14 mouse cellular contexts compared by ENCODE assay signal in the genomic region with DNA sequence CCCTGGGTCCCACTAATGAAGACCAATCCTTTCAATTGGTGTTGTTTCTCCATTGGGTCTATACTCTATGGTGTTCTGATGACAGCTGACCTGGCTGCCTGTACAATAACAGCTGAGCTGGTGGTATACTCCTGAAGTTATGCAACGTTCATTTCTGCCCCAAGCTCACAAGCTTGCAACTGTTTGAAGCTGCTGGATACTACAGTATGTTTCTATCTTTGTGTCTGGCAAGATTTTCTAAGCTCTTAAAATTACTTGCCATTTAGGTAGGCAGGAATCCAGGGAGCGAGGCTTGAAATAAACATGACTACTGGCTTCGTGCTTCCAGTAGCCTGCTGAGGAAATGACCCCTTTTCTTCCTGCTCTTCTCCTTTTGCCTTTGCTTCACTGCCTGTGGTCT.
A peak's percentile ranks its signal among the peaks of the same experiment; 100 is the strongest.
DNase-seq lines count a peak whose midpoint lies in the region; ATAC-seq and TF ChIP-seq lines count a peak whose summit lies in the region.
"Had no signal": no experiment of that assay in that cellular context is flagged by ENCODE, and none has a peak within 500 bp of the region (broad histone marks: within the 10 kb centered on the region; RNA-seq: fewer than 3 reads in every experiment).

No protein-coding gene starts in this region.

- no peak for TF ChIP-seq CTCF in liver, postnatal 0 days (IDR thresholded peaks at IDR 0.05; ENCODE audit: low read depth)

- H3K4me1 ChIP-seq in heart, embryonic 11.5 days (ENCODE audit: control insufficient read depth, insufficient read depth, low read length) = peaks cover 19% of the 10 kb centered on the region
- no peaks in the 10 kb centered on the region for H3K4me1 ChIP-seq in liver, postnatal 0 days (ENCODE audit: insufficient read depth)

- no peak overlapping the region for H3K4me2 ChIP-seq in heart, embryonic 11.5 days
- no peak overlapping the region for H3K4me2 ChIP-seq in liver, postnatal 0 days (ENCODE audit: low read depth, low read length)

- H3K9me3 ChIP-seq in heart, embryonic 11.5 days (replicated peaks; ENCODE audit: control insufficient read depth, low read length) = no peaks in the 10 kb centered on the region
- H3K9me3 ChIP-seq in liver, postnatal 0 days (ENCODE audit: low read length) = no peaks in the 10 kb centered on the region

- no peaks in the 10 kb centered on the region for H3K36me3 ChIP-seq in heart, embryonic 11.5 days (ENCODE audit: control insufficient read depth, insufficient read depth, low read length)
- H3K36me3 ChIP-seq in liver, postnatal 0 days (replicated peaks; ENCODE audit: insufficient read depth, low read length) = no peaks in the 10 kb centered on the region

- intact Hi-C loops in left cerebral cortex, postnatal 14 days (cut with DNase I) = loop anchor here (10.0 kb wide), 1 partner anchor 139 kb away; no protein-coding TSS in a partner anchor

- no peak overlapping the region for H3K9ac ChIP-seq in heart, embryonic 11.5 days (ENCODE audit: low read depth, low read length)
- H3K9ac ChIP-seq in liver, postnatal 0 days (replicated peaks) = no peak overlapping the region

- no peak for TF ChIP-seq EP300 in liver, postnatal 0 days (IDR thresholded peaks at IDR 0.05; ENCODE audit: low read depth)

- WGBS in heart, embryonic 11.5 days (ENCODE audit: insufficient replicate concordance) = 35% methylated on average over 3 of the region's 3 CpGs
- 50% methylated on average over 3 of the region's 3 CpGs for WGBS in liver, postnatal 0 days (ENCODE audit: insufficient replicate concordance)

- no peak for ATAC-seq in heart, embryonic 11.5 days (replicated peaks; ENCODE audit: insufficient number of reproducible peaks, low FRiP score, low TSS enrichment)
- ATAC-seq in liver, postnatal 0 days = no peak
- ATAC-seq: inflammation-experienced regulatory T-cells, adult 6 months; Patski had no signal

- peak overlapping the region; percentile 66 for H3K27ac ChIP-seq in heart, embryonic 11.5 days (ENCODE audit: low read depth, low read length)
- H3K27ac ChIP-seq in liver, postnatal 0 days (ENCODE audit: low read depth) = no peak overlapping the region

- no peaks in the 10 kb centered on the region for H3K27me3 ChIP-seq in heart, embryonic 11.5 days (ENCODE audit: control insufficient read depth, insufficient read depth, low read length)
- no peaks in the 10 kb centered on the region for H3K27me3 ChIP-seq in liver, postnatal 0 days (ENCODE audit: insufficient read depth, low read length)
- H3K27me3 ChIP-seq: CH12.LX, Patski had no signal

- no peak overlapping the region for H3K4me3 ChIP-seq in heart, embryonic 11.5 days (ENCODE audit: low read depth, low read length)
- no peak overlapping the region for H3K4me3 ChIP-seq in liver, postnatal 0 days (ENCODE audit: low read depth, low read length)

- DNase-seq in lung, postnatal 36 days = peak; percentile 2
- DNase-seq in lung, adult 18-20 months = no peak
- DNase-seq in left cerebral cortex, postnatal 14 days (ENCODE audit: low spot score in 2 of 2) = peak; percentile 46 to 69
- DNase-seq in liver, postnatal 0 days = no peak
- DNase-seq in kidney, postnatal 10 days = no peak
- no peak for DNase-seq in thymus, postnatal 4 days
- DNase-seq: adrenal gland, adult 2 months; cerebellum, postnatal 36 days; kidney, postnatal 36 days; thymus, postnatal 36 days had no signal

Comparison
In these comparisons a context has a peak if more than half of its experiments do, and no peak if none do; other contexts are left out.
1. DNase-seq: peak in lung, postnatal 36 days (single experiment) and left cerebral cortex, postnatal 14 days (2 of 2); none in lung, adult 18-20 months (0 of 2), liver, postnatal 0 days (single experiment), kidney, postnatal 10 days (single experiment) and thymus, postnatal 4 days (single experiment).